Mouse (Mus musculus) c-Kit-positive CD71-negative TER-119-negative erythroid progenitor cells, embryonic 14.5 days (primary cell): ENCODE data around the gene Pan2.

Experiments used
- DNase-seq: peaks from one replicate; pipeline ENCODE4 v3.0.0-alpha.2; 2013; ENCODE audit warnings: low read depth

Pan2 gene

GRCm38 (mm10) chr10:128336597-128336996 is 33.5 kb downstream of the Pan2 start:
- no peak for DNase-seq

- peak; percentile 95 for DNase-seq
These were observed 34.4 kb downstream of the Pan2 start, which contains the start of gene Cs for GRCm38 (mm10) chr10:128337306-128338181. Cs (plus strand) TSS chr10:128337734.

- DNase-seq, result no peak
These were observed 35.3 kb downstream of the Pan2 start for GRCm38 (mm10) chr10:128338415-128338814.

- no peak for DNase-seq
These were observed 35.8 kb downstream of the Pan2 start for GRCm38 (mm10) chr10:128338948-128339347.

GRCm38 (mm10) chr10:128340257-128340656 is 37.1 kb downstream of the Pan2 start:
- no peak for DNase-seq

GRCm38 (mm10) chr10:128343436-128343835 is 40.3 kb downstream of the Pan2 start:
- no peak for DNase-seq

GRCm38 (mm10) chr10:128344568-128345275 is 41.6 kb downstream of the Pan2 start:
- DNase-seq, result peak; percentile 87

- DNase-seq, result no peak
These were observed 44.4 kb downstream of the Pan2 start for GRCm38 (mm10) chr10:128347541-128347940.

GRCm38 (mm10) chr10:128358796-128359195 is 55.7 kb downstream of the Pan2 start:
- DNase-seq, result no peak

- DNase-seq, result no peak
These were observed 56.1 kb downstream of the Pan2 start for GRCm38 (mm10) chr10:128359226-128359625.

- DNase-seq, result no peak
These were observed 58.7 kb downstream of the Pan2 start for GRCm38 (mm10) chr10:128361836-128362235.

- no peak for DNase-seq
These were observed 59.4 kb downstream of the Pan2 start for GRCm38 (mm10) chr10:128362568-128362967.

GRCm38 (mm10) chr10:128367899-128368401 is 64.8 kb downstream of the Pan2 start:
- DNase-seq, result no peak

- peak; percentile 81 for DNase-seq
These were observed 65.5 kb downstream of the Pan2 start, which contains the start of gene Coq10a for GRCm38 (mm10) chr10:128368402-128369217. Coq10a (minus strand) TSS chr10:128368997.

- no peak for DNase-seq
These were observed 66.0 kb downstream of the Pan2 start for GRCm38 (mm10) chr10:128369218-128369543.

- no peak for DNase-seq
These were observed 66.5 kb downstream of the Pan2 start for GRCm38 (mm10) chr10:128369599-128369998.

- DNase-seq, result no peak
These were observed 66.9 kb downstream of the Pan2 start for GRCm38 (mm10) chr10:128370021-128370420.

- no peak for DNase-seq
These were observed 67.5 kb downstream of the Pan2 start for GRCm38 (mm10) chr10:128370601-128371000.
